Mouse (Mus musculus): ENCODE measurements around the gene Cln6.
"Not testable (repeated sequence)": the region's sequence is repeated elsewhere in the genome, so short reads cannot be mapped to it uniquely, and the experiment has no call there.

Cln6 gene

GRCm38 (mm10) chr9:62828662-62829086 lies 9.9 kb upstream of the Cln6 start:
- DNase-seq (ENCODE audit: extremely low spot score, low read depth, low spot score), result peak; percentile 81

GRCm38 (mm10) chr9:62829877-62830276 lies 8.7 kb upstream of the Cln6 start:
- DNase-seq (ENCODE audit: extremely low spot score, low read depth, low spot score), result no peak

- DNase-seq (ENCODE audit: extremely low spot score, low read depth, low spot score), result no peak
These were observed 3.7 kb upstream of the Cln6 start for GRCm38 (mm10) chr9:62834906-62835305.

- DNase-seq (ENCODE audit: extremely low spot score, low read depth, low spot score), result no peak
These were observed 2.7 kb upstream of the Cln6 start for GRCm38 (mm10) chr9:62835705-62836446.

GRCm38 (mm10) chr9:62837611-62838010 lies 974 bp upstream of the Cln6 start:
- DNase-seq (ENCODE audit: extremely low spot score, low read depth, low spot score), result no peak

GRCm38 (mm10) chr9:62838146-62838505 lies 459 bp upstream of the Cln6 start:
- no peak for DNase-seq (ENCODE audit: extremely low spot score, low read depth, low spot score)

GRCm38 (mm10) chr9:62839172-62839770 lies 686 bp downstream of the Cln6 start:
- no peak for DNase-seq (ENCODE audit: extremely low spot score, low read depth, low spot score)

GRCm38 (mm10) chr9:62843356-62844024 lies 4.9 kb downstream of the Cln6 start:
- DNase-seq (ENCODE audit: extremely low spot score, low read depth, low spot score), result no peak

GRCm38 (mm10) chr9:62844461-62844860 lies 5.9 kb downstream of the Cln6 start:
- no peak for DNase-seq (ENCODE audit: extremely low spot score, low read depth, low spot score)

- peak; percentile 87 for DNase-seq (ENCODE audit: extremely low spot score, low read depth, low spot score)
These were observed 9.1 kb downstream of the Cln6 start for GRCm38 (mm10) chr9:62847694-62848093.

GRCm38 (mm10) chr9:62848641-62849040 lies 10.1 kb downstream of the Cln6 start:
- DNase-seq (ENCODE audit: extremely low spot score, low read depth, low spot score), result no peak

GRCm38 (mm10) chr9:62851571-62851970 lies 13.0 kb downstream of the Cln6 start:
- no peak for DNase-seq (ENCODE audit: extremely low spot score, low read depth, low spot score)

GRCm38 (mm10) chr9:62854483-62854882 lies 15.9 kb downstream of the Cln6 start:
- DNase-seq (ENCODE audit: extremely low spot score, low read depth, low spot score), result no peak

GRCm38 (mm10) chr9:62857216-62857615 lies 18.6 kb downstream of the Cln6 start:
- no peak for DNase-seq (ENCODE audit: extremely low spot score, low read depth, low spot score)

GRCm38 (mm10) chr9:62857719-62858261 lies 19.2 kb downstream of the Cln6 start, which contains the start of gene Calml4:
Gene Calml4 (plus strand): TSS chr9:62858080.
- DNase-seq (ENCODE audit: extremely low spot score, low read depth, low spot score), result no peak

- peak; percentile 70 for DNase-seq (ENCODE audit: extremely low spot score, low read depth, low spot score)
These were observed 19.9 kb downstream of the Cln6 start for GRCm38 (mm10) chr9:62858266-62859019.

GRCm38 (mm10) chr9:62860102-62860501 lies 21.5 kb downstream of the Cln6 start:
- not testable (repeated sequence) for DNase-seq (ENCODE audit: extremely low spot score, low read depth, low spot score)

- no peak for DNase-seq (ENCODE audit: extremely low spot score, low read depth, low spot score)
These were observed 22.3 kb downstream of the Cln6 start for GRCm38 (mm10) chr9:62860866-62861265.

GRCm38 (mm10) chr9:62869236-62869635 lies 30.7 kb downstream of the Cln6 start:
- not testable (repeated sequence) for DNase-seq (ENCODE audit: extremely low spot score, low read depth, low spot score)

- DNase-seq (ENCODE audit: extremely low spot score, low read depth, low spot score), result no peak
These were observed 32.1 kb downstream of the Cln6 start for GRCm38 (mm10) chr9:62870728-62871127.
